Mouse (Mus musculus): Measurements from ENCODE around the gene Pxt1. TPM values are rescaled to one million over a fixed set of nuclear protein-coding genes. Genes with fewer than 3 reads are reported as not detected.
"Not testable (repeated sequence)": the region's sequence is repeated elsewhere in the genome, so short reads cannot be mapped to it uniquely, and the experiment has no call there.

Pxt1 gene
- total RNA-seq (2021): not detected
- long read RNA-seq, experiment 1: 0 reads
- long read RNA-seq, experiment 2: 0 reads

- no peak for DNase-seq (ENCODE audit: extremely low spot score in 1 of 2, low spot score in 2 of 2)
- Histone ChIP-seq H3K4me3 (no peak within 1 kb of the TSS), H3K27ac (no peak within 1 kb of the TSS)
- TF ChIP-seq CTCF (IDR thresholded peaks at IDR 0.05): no peak
- intact Hi-C loops (cut with DNase I): no loop called here
Observed at GRCm38 (mm10) chr17:28943740-28944139, at the start of gene Pxt1. TSS of gene Pxt1 (minus strand) at chr17:28943840.

GRCm38 (mm10) chr17:28993004-28993403 lies 49.4 kb upstream of the Pxt1 start:
- intact Hi-C loops (cut with DNase I); H3K4me3 ChIP-seq; DNase-seq (ENCODE audit: extremely low spot score in 1 of 2, low spot score in 2 of 2); H3K27ac ChIP-seq: not testable (repeated sequence)

GRCm38 (mm10) chr17:28992105-28992504 lies 48.5 kb upstream of the Pxt1 start:
- Histone ChIP-seq H3K27ac (no peak overlapping the region), H3K4me3 (no peak overlapping the region)
- no peak for TF ChIP-seq CTCF (IDR thresholded peaks at IDR 0.05)
- intact Hi-C loops (cut with DNase I): no loop called here
- peak; percentile 29 to 35 for DNase-seq (ENCODE audit: extremely low spot score in 1 of 2, low spot score in 2 of 2)

- TF ChIP-seq CTCF (IDR thresholded peaks at IDR 0.05): no peak
- intact Hi-C loops (cut with DNase I): no loop called here
- no peak overlapping the region for H3K4me3 ChIP-seq
- no peak overlapping the region for H3K27ac ChIP-seq
- DNase-seq (ENCODE audit: extremely low spot score in 1 of 2, low spot score in 2 of 2): no peak
Observed at GRCm38 (mm10) chr17:28991286-28991685, 47.6 kb upstream of the Pxt1 start.

GRCm38 (mm10) chr17:28990060-28990459 lies 46.4 kb upstream of the Pxt1 start:
- no peak for TF ChIP-seq CTCF (IDR thresholded peaks at IDR 0.05)
- intact Hi-C loops (cut with DNase I): no loop called here
- H3K27ac ChIP-seq: no peak overlapping the region
- no peak for DNase-seq (ENCODE audit: extremely low spot score in 1 of 2, low spot score in 2 of 2)
- no peak overlapping the region for H3K4me3 ChIP-seq

- intact Hi-C loops (cut with DNase I): loop anchor here (5.0 kb wide), 2 partner anchors 33 to 108 kb away; no protein-coding TSS in a partner anchor
- no peak for TF ChIP-seq CTCF (IDR thresholded peaks at IDR 0.05)
- no peak for DNase-seq (ENCODE audit: extremely low spot score in 1 of 2, low spot score in 2 of 2)
- no peak overlapping the region for H3K4me3 ChIP-seq
- no peak overlapping the region for H3K27ac ChIP-seq
Observed at GRCm38 (mm10) chr17:28988996-28989395, 45.4 kb upstream of the Pxt1 start.

GRCm38 (mm10) chr17:28988291-28988690 lies 44.7 kb upstream of the Pxt1 start:
- intact Hi-C loops (cut with DNase I): loop anchor here (5.0 kb wide), 2 partner anchors 34 to 109 kb away; no protein-coding TSS in a partner anchor
- TF ChIP-seq CTCF (IDR thresholded peaks at IDR 0.05): no peak
- no peak for DNase-seq (ENCODE audit: extremely low spot score in 1 of 2, low spot score in 2 of 2)
- Histone ChIP-seq H3K4me3 (no peak overlapping the region), H3K27ac (no peak overlapping the region)

GRCm38 (mm10) chr17:28987713-28988112 lies 44.1 kb upstream of the Pxt1 start:
- DNase-seq (ENCODE audit: extremely low spot score in 1 of 2, low spot score in 2 of 2): no peak
- peak; percentile 85 for TF ChIP-seq CTCF (IDR thresholded peaks at IDR 0.05)
- intact Hi-C loops (cut with DNase I): loop anchor here (5.0 kb wide), 2 partner anchors 35 to 110 kb away; no protein-coding TSS in a partner anchor
- H3K27ac ChIP-seq: no peak overlapping the region
- no peak overlapping the region for H3K4me3 ChIP-seq

GRCm38 (mm10) chr17:28986833-28987232 lies 43.2 kb upstream of the Pxt1 start:
- TF ChIP-seq CTCF (IDR thresholded peaks at IDR 0.05): peak; percentile 59
- intact Hi-C loops (cut with DNase I): loop anchor here (5.0 kb wide), 2 partner anchors 35 to 110 kb away; no protein-coding TSS in a partner anchor
- Histone ChIP-seq H3K4me3 (no peak overlapping the region), H3K27ac (no peak overlapping the region)
- no peak for DNase-seq (ENCODE audit: extremely low spot score in 1 of 2, low spot score in 2 of 2)

GRCm38 (mm10) chr17:28984724-28985420 lies 41.2 kb upstream of the Pxt1 start:
- H3K27ac ChIP-seq: no peak overlapping the region
- intact Hi-C loops (cut with DNase I): loop anchor here (5.0 kb wide), 2 partner anchors 37 to 112 kb away; no protein-coding TSS in a partner anchor
- no peak overlapping the region for H3K4me3 ChIP-seq
- no peak for TF ChIP-seq CTCF (IDR thresholded peaks at IDR 0.05)
- no peak for DNase-seq (ENCODE audit: extremely low spot score in 1 of 2, low spot score in 2 of 2)

GRCm38 (mm10) chr17:28982591-28982990 lies 39.0 kb upstream of the Pxt1 start:
- no peak for DNase-seq (ENCODE audit: extremely low spot score in 1 of 2, low spot score in 2 of 2)
- H3K4me3 ChIP-seq: no peak overlapping the region
- no peak for TF ChIP-seq CTCF (IDR thresholded peaks at IDR 0.05)
- intact Hi-C loops (cut with DNase I): no loop called here
- H3K27ac ChIP-seq: no peak overlapping the region

- no peak for TF ChIP-seq CTCF (IDR thresholded peaks at IDR 0.05)
- Histone ChIP-seq H3K4me3 (no peak overlapping the region), H3K27ac (no peak overlapping the region)
- intact Hi-C loops (cut with DNase I): no loop called here
- no peak for DNase-seq (ENCODE audit: extremely low spot score in 1 of 2, low spot score in 2 of 2)
Observed at GRCm38 (mm10) chr17:28981081-28981480, 37.4 kb upstream of the Pxt1 start.

GRCm38 (mm10) chr17:28979091-28979490 lies 35.5 kb upstream of the Pxt1 start:
- DNase-seq (ENCODE audit: extremely low spot score in 1 of 2, low spot score in 2 of 2): no peak
- no peak overlapping the region for H3K27ac ChIP-seq
- H3K4me3 ChIP-seq: no peak overlapping the region
- intact Hi-C loops (cut with DNase I): no loop called here
- TF ChIP-seq CTCF (IDR thresholded peaks at IDR 0.05): no peak

Data from left cerebral cortex, adult 2 months (tissue).